Mouse (Mus musculus) kidney, embryonic 16.5 days (tissue): ENCODE measurements around the gene Ddx39. TPM values are rescaled to one million over a fixed set of nuclear protein-coding genes. Genes with fewer than 3 reads are reported as not detected.
A peak's percentile ranks its signal among the peaks of the same experiment; 100 is the strongest.

Experiments used
- ATAC-seq: fragments of 200-750 bp; cut with Nextera tagmentation; 2 replicates; pipeline ENCODE4 v1.8.0; 2017; ENCODE audit warnings: moderate TSS enrichment; ENCODE audit not compliant: low FRiP score, low TSS enrichment
- H3K27ac ChIP-seq: fragments of 300-500 bp; sonication (generic); 2 replicates; pipeline ENCODE4 v1.5.1; 2014; ENCODE audit warnings: low read length
- H3K27me3 ChIP-seq: fragments of 300-500 bp; sonication (generic); 2 replicates; pipeline ENCODE4 v1.6.1; 2014; ENCODE audit warnings: low read length, control low read depth, mixed read lengths; ENCODE audit not compliant: insufficient read depth
- H3K36me3 ChIP-seq: fragments of 300-500 bp; sonication (generic); 2 replicates; pipeline ENCODE4 v1.6.1; 2014; ENCODE audit warnings: low read length, control low read depth, mixed read lengths; ENCODE audit not compliant: insufficient read depth
- H3K4me1 ChIP-seq: fragments of 300-500 bp; sonication (generic); 2 replicates; pipeline ENCODE4 v1.6.1; 2014; ENCODE audit warnings: low read length, control low read depth, mixed read lengths; ENCODE audit not compliant: insufficient read depth
- H3K4me2 ChIP-seq: fragments of 300-500 bp; sonication (generic); replicated peaks from 2 replicates; pipeline ENCODE4 v1.6.1; 2014; ENCODE audit warnings: low read depth, low read length
- H3K4me3 ChIP-seq: fragments of 300-500 bp; sonication (generic); 2 replicates; pipeline ENCODE4 v1.5.1; 2014; ENCODE audit warnings: mild to moderate bottlenecking, low read length
- H3K9ac ChIP-seq: fragments of 300-500 bp; sonication (generic); replicated peaks from 2 replicates; pipeline ENCODE4 v1.6.1; 2014; ENCODE audit warnings: low read length
- H3K9me3 ChIP-seq: fragments of 300-500 bp; sonication (generic); 2 replicates; pipeline ENCODE4 v1.6.1; 2016; ENCODE audit warnings: low read length, control low read depth
- WGBS: fragments of 180-500 bp; shearing (Covaris S2); extraction: QIAGEN DNeasy Blood & Tissue Kit; methylation state at CpG from one replicate; pipeline ENCODE4 v1.1.7; 2014; 5-methylcytosine and 5-hydroxymethylcytosine counted together
- polyA plus RNA-seq: library from polyadenylated mRNA; unstranded; fragments of >200 nt; fragmentation: Nextera tagmentation; extraction: Ambion mirVana; gene quantifications from 2 replicates; pipeline ENCODE4 v1.2.1, GENCODE M21; 2015

Gene Ddx39
- polyA plus RNA-seq, 1 experiment from 2014 or later, result 211 TPM

- ATAC-seq, result no peak
These were observed 34.4 kb upstream of the Ddx39 start for GRCm38 (mm10) chr8:83680603-83681002.

GRCm38 (mm10) chr8:83681099-83681498, 33.9 kb upstream of the Ddx39 start:
- peaks cover 59% of the 10 kb centered on the region for H3K36me3 ChIP-seq
- peak overlapping the region; percentile 6 for H3K27ac ChIP-seq
- no peaks in the 10 kb centered on the region for H3K27me3 ChIP-seq
- H3K9me3 ChIP-seq, result no peaks in the 10 kb centered on the region
- 0 out of 2 replicates have a peak, but pooled peaks cover 7% of the 10 kb centered on the region for H3K4me1 ChIP-seq
- H3K4me3 ChIP-seq, result no peak overlapping the region
- H3K9ac ChIP-seq, result no peak overlapping the region
- 11% methylated on average over 6 of the region's 6 CpGs for WGBS
- ATAC-seq, result peak; percentile 76
- no peak overlapping the region for H3K4me2 ChIP-seq

More at GRCm38 (mm10) chr8:83680603-83681002, 34.4 kb upstream of the Ddx39 start:
- WGBS, result 69% methylated on average over 5 of the region's 5 CpGs
- Histone ChIP-seq H3K9me3 (no peaks in the 10 kb centered on the region), H3K4me3 (no peak overlapping the region), H3K27me3 (no peaks in the 10 kb centered on the region), H3K36me3 (peaks cover 57% of the 10 kb centered on the region), H3K27ac (peak overlapping the region; percentile 6; the same call in 1 of the 2 replicates), H3K4me1 (0 out of 2 replicates have a peak, but pooled peaks cover 7% of the 10 kb centered on the region), H3K4me2 (no peak overlapping the region), H3K9ac (no peak overlapping the region)

DNA sequence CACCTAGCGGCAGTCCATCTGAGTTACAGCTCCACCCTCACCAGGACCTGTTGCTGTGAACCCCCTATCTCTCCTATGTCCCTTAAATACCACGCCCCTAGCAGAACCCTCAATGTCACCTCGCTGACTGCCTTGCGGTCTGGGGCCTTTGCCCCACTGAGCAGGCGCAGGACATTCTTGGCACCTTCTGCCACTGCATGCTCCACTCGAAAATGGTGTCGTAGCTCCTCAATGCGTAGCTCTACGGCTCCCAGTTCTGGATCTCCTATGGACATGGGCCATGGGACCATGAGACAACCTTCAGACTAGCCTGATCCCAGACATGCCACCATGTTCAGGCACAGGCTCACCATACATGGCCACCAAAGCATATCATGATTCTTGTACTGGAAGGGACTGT, 30.5 kb upstream of the Ddx39 start:
- H3K4me2 ChIP-seq, result no peak overlapping the region

GRCm38 (mm10) chr8:83689264-83689663, 25.7 kb upstream of the Ddx39 start:
- peaks cover 51% of the 10 kb centered on the region for H3K36me3 ChIP-seq

More for the DNA sequence above, 30.5 kb upstream of the Ddx39 start:
- H3K27me3 ChIP-seq, result no peaks in the 10 kb centered on the region
- H3K36me3 ChIP-seq, result peaks cover 47% of the 10 kb centered on the region
- no peak overlapping the region for H3K9ac ChIP-seq
- no peak overlapping the region for H3K4me3 ChIP-seq
- WGBS, result 92% methylated on average over 9 of the region's 9 CpGs
- 0 out of 2 replicates have a peak, but pooled peaks cover 7% of the 10 kb centered on the region for H3K4me1 ChIP-seq
- H3K27ac ChIP-seq, result no peak overlapping the region
- ATAC-seq, result no peak
- H3K9me3 ChIP-seq, result no peaks in the 10 kb centered on the region

GRCm38 (mm10) chr8:83693609-83694236, 21.3 kb upstream of the Ddx39 start:
- Histone ChIP-seq H3K27ac (peak overlapping the region; percentile 45; the same call in 1 of the 2 replicates), H3K36me3 (peaks cover 27% of the 10 kb centered on the region), H3K9ac (no peak overlapping the region), H3K27me3 (no peaks in the 10 kb centered on the region), H3K9me3 (no peaks in the 10 kb centered on the region), H3K4me2 (no peak overlapping the region), H3K4me1 (peaks cover 40% of the 10 kb centered on the region), H3K4me3 (no peak overlapping the region)
- no peak for ATAC-seq
- WGBS, result 68% methylated on average over 10 of the region's 10 CpGs

More at GRCm38 (mm10) chr8:83689264-83689663, 25.7 kb upstream of the Ddx39 start:
- Histone ChIP-seq H3K27me3 (no peaks in the 10 kb centered on the region), H3K9me3 (no peaks in the 10 kb centered on the region), H3K4me2 (no peak overlapping the region), H3K4me3 (no peak overlapping the region), H3K9ac (no peak overlapping the region), H3K4me1 (peaks cover 8% of the 10 kb centered on the region), H3K27ac (no peak overlapping the region)
- 88% methylated on average over 6 of the region's 6 CpGs for WGBS
- ATAC-seq, result no peak

DNA sequence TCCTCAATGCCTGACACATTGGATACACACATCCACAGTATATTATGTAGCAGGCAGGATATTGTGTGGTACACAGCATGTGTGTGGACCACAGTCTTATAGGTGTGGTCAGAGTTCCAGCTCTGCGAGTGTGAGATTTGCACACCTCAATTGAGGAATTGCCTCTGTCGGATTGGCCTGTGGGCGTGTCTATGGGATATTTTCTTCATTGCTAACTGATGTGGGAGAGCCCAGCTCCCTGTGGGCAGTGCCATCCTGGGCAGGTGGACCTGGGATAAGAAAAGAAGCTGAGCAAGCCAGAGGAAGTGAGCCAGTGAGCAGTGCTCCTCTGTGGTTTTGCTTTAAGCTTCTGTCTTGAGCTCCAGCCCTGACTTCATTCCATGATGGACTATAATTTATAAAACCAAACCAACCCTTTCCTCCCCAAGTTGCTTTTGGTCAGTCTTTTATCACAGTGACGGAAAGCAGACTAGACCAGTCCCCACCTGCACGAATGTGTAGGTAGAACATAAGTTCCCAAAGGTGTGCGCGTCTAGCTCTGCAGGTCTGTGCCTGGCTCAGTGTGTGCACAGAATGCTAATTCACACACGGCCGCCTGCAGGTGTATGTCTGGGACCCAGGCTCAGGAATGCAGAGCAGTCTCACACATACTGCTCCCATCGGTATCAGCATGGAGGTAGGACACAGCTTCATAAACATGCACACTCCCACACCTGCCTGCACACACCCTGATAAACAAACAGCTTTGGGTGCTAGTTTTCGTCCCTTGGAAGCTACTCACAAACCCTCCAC, 20.4 kb upstream of the Ddx39 start:
- H3K27me3 ChIP-seq, result no peaks in the 10 kb centered on the region
- peaks cover 26% of the 10 kb centered on the region for H3K36me3 ChIP-seq
- peak; percentile 20 for ATAC-seq
- 72% methylated on average over 11 of the region's 11 CpGs for WGBS
- H3K9ac ChIP-seq, result no peak overlapping the region
- no peak overlapping the region for H3K4me3 ChIP-seq
- no peak overlapping the region for H3K4me2 ChIP-seq
- peaks cover 43% of the 10 kb centered on the region for H3K4me1 ChIP-seq
- H3K27ac ChIP-seq, result peak overlapping the region; percentile 45; the same call in 1 of the 2 replicates
- no peaks in the 10 kb centered on the region for H3K9me3 ChIP-seq

DNA sequence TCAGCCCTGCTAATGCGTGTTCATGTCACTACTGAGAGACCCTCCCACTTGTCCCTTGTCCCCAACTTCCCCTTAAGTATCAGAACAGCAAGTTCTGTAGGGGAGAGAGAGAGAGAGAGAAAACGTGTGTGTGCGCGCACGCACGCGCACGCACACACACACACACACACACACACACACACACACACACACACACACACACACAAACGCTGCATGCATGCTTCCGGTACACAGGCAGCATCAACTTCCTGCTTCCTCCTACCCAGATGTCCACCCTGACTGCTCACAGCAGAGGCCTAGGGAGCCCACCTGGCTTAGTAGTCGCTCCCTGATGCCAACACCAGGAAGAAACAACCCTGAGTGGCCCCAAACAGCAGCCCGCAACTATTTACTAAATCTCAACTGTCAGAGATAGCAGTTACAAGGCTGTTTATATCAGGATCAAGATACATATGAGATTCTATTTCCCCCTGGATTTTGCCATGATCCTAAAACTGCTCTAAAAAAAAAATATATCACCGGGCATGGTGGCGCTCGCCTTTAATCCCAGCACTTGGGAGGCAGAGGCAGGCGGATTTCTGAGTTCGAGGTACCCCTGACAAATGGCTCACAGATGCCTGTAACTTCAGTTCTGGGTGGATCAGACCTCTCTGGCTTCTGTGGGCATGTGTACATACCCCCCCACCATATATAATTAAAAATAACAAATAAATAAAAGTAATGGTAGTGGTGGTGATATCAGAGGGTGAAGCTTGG, 19.4 kb upstream of the Ddx39 start:
- 84% methylated on average over 9 of the region's 17 CpGs for WGBS
- no peak overlapping the region for H3K4me2 ChIP-seq
- H3K9me3 ChIP-seq, result no peaks in the 10 kb centered on the region
- no peaks in the 10 kb centered on the region for H3K27me3 ChIP-seq
- no peak for ATAC-seq
- no peak overlapping the region for H3K4me3 ChIP-seq
- no peak overlapping the region for H3K9ac ChIP-seq
- peak overlapping the region; percentile 12; the same call in 1 of the 2 replicates for H3K27ac ChIP-seq
- H3K36me3 ChIP-seq, result peaks cover 21% of the 10 kb centered on the region
- H3K4me1 ChIP-seq, result peaks cover 52% of the 10 kb centered on the region

DNA sequence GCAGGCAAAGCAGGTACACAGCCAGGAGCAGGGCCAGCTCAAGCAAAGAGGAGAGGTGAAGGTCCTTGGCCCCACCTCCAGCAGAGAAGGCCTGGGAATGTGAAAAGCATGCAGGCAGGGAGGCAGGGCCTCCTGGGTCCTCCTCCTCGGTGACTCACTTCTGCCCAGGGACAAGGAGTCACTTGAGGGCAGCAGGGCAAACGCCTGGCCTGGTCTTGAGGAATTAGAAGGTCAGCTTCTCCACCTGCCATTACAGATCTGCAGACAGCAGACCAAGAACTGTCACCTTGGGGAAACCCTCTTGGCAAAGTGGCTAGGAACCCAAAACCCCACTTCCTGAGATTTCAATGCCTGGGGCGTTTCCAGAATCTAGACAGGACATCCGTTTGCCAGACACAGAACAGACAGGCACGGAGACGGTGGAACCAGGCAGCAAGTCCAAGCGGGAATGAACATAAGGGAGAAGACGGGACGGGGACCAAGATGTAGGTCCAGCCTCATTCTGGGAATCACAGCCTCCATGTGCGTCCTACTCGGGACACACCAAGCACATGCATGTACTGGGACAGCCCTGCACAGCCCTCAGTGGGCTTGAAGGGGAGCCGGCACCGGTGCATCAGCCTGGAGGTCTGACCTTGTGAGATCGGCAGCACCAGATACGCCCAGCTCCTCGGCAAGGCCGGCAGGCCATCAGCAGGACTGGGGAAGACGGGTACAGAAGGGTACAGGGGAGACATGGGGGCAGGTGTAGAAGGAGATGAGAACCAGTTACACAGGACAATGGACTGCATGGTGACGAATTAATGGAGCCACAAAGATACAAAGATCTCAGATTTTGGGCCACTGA, 17.4 kb upstream of the Ddx39 start:
- 29% methylated on average over 19 of the region's 19 CpGs for WGBS
- H3K4me3 ChIP-seq, result peak overlapping the region; percentile 75
- H3K9ac ChIP-seq, result peak overlapping the region; percentile 95
- no peaks in the 10 kb centered on the region for H3K27me3 ChIP-seq
- H3K4me1 ChIP-seq, result peaks cover 52% of the 10 kb centered on the region
- no peak for ATAC-seq
- peak overlapping the region; percentile 92 for H3K27ac ChIP-seq
- peaks cover under 1% of the 10 kb centered on the region; the same call in 1 of the 2 replicates for H3K36me3 ChIP-seq
- H3K4me2 ChIP-seq, result peak overlapping the region; percentile 92
- H3K9me3 ChIP-seq, result 0 out of 2 replicates have a peak, but pooled peaks cover 3% of the 10 kb centered on the region

DNA sequence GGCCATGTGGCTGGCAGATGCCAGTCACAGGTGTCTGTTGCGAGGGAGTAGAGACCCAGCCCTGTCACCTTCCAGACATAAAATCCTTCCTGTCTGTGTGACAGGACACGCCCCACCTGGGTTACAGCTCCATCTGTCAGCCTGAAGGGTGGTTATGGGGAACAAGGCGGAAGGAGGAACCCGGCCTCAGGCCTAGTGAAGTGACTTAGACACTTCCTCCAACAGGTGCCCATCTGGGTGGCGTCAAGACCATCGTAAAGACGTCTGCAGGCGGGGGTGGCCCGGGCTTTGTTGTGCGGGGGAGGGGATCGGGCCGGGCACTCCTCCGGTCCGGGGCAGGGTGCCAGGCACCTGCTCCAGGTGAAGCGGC, 16.7 kb upstream of the Ddx39 start:
- Histone ChIP-seq H3K27ac (peak overlapping the region; percentile 92), H3K9ac (peak overlapping the region; percentile 95), H3K27me3 (no peaks in the 10 kb centered on the region), H3K4me3 (peak overlapping the region; percentile 75), H3K4me2 (peak overlapping the region; percentile 92), H3K4me1 (peaks cover 52% of the 10 kb centered on the region), H3K9me3 (0 out of 2 replicates have a peak, but pooled peaks cover 3% of the 10 kb centered on the region), H3K36me3 (no peaks in the 10 kb centered on the region)
- WGBS, result under 1% methylated on average over 15 of the region's 15 CpGs
- ATAC-seq, result peak; percentile 24
